Mouse (Mus musculus) liver (tissue): ENCODE data around the gene Alb.
A peak's percentile ranks its signal among the peaks of the same experiment; 100 is the strongest.

ENCODE experiments used
- DNase-seq: peaks from one replicate; pipeline ENCODE4 v3.0.0-alpha.2; 2020; ENCODE audit warnings: mixed read lengths

Alb gene

DNA sequence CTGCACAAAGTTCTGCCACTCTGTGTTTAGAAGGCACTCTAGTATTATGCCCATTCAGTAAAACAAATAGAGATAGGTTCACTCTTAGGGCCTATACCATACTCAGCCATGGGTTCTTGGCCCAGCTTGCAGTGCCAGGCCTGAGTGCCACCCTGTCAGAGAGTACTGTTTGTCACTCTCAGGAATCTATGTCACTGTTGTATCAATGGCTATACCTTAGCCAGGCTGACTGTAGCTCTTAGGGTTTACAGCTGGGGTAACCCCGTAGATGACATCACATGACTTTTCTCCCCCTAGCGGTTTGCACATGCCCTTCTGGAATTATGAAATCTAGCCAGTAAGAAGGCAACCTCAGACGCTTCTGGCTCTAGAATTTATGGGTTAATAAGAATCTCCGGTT is 33.6 kb downstream of the Alb start:
- DNase-seq: peak; percentile 21

DNA sequence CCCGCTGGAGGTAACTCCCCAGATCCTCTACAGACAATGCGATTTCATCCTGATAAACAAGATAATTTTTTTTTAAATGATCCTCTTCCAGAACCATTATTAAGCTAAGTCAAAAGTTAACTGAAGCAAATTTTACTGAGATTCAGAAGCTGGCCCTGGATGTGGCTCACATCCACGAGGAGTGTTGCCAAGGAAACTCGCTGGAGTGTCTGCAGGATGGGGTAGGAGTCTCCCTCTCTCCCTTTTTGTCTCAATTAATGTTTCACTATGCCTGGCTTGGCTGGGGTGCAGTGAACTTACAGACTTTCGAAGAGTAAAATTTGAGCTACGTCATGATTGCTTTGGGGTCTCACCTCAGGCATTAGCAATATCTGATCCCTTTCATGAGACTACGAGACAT is 38.8 kb downstream of the Alb start:
- no peak for DNase-seq

DNA sequence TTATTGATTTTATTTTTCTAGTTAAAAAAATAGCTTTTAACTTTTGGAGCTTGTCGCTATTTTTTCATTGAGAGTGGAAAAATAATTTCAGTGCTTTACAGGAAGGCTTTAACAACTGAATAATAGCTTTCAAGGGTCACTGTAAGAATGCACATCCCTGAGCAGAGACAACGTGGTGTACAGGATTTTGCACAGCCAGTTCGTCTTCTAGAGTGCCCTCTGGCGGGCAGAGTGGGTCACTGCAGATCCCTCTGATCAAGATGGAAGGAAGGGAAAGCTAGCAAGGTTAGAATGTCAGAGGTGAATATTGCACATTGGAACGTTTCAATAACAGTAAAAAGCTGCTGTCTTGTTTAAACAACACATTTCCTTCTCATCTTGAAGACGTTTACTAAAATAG is 40.0 kb downstream of the Alb start:
- DNase-seq: peak; percentile 64

DNA sequence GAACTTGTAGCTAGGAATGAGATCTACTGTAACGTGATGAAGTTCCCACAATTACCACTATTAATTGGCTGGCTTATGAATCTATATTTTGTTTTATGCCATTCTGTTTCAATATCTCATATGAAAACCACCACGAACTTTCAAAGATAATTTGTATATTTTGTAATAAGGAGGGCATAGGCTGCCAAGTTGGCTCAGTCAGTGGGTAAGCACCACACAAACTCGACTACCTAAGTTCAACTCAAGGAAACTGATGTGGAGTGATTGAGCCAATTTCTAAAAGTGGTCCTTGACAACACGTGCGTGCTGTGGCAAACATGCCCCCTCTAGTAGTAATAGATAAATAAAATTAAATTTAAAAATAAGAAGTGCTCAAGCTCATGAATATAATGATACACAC is 41.1 kb downstream of the Alb start:
- DNase-seq: no peak

DNA sequence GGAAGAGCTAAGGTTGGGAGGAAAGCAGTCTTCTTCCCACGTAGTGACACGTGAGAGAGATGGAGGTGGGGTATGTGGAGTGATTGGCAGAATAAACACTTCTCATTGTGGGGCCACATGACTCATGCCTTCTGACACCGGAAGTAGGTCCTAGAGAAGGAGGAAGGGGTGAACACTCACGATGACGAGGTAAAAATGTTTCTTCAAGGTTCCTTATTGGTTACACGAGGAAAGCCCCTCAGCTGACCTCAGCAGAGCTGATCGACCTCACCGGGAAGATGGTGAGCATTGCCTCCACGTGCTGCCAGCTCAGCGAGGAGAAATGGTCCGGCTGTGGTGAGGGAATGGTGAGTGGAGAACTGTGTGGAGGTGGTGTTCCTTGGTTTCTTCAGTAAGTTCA is 44.0 kb downstream of the Alb start:
- DNase-seq: no peak

DNA sequence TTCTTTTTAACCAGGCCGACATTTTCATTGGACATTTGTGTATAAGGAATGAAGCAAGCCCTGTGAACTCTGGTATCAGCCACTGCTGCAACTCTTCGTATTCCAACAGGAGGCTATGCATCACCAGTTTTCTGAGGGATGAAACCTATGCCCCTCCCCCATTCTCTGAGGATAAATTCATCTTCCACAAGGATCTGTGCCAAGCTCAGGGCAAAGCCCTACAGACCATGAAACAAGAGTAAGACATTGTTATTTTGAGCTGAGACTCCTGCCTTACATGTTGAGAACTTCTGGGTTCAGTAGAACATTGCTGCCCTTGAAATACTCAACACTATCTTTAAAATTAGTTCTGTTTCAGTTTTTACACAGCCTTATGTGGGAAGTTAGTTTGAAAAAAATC is 45.8 kb downstream of the Alb start:
- DNase-seq: no peak

DNA sequence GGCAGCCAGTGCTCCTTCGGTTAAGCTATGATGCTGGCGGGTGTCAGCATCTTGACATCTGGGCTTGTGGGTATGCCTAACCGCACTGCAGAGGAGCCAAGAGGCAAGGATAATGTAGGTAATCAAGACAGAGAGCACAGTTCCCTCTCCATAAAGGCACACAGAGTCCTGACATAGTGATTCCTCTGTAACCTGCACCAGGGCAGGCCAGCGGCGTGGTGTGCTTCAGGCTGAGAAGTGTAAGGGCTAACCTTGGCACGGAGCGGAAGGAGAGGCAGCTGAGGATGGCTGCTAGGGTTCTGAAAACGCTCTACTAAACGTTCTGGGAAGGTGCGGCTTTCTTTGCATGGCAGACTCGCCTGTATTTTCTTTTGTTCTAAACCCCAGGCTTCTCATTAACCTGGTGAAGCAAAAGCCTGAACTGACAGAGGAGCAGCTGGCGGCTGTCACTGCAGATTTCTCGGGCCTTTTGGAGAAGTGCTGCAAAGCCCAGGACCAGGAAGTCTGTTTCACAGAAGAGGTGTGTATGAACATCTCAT is 46.8 kb downstream of the Alb start:
- no peak for DNase-seq

DNA sequence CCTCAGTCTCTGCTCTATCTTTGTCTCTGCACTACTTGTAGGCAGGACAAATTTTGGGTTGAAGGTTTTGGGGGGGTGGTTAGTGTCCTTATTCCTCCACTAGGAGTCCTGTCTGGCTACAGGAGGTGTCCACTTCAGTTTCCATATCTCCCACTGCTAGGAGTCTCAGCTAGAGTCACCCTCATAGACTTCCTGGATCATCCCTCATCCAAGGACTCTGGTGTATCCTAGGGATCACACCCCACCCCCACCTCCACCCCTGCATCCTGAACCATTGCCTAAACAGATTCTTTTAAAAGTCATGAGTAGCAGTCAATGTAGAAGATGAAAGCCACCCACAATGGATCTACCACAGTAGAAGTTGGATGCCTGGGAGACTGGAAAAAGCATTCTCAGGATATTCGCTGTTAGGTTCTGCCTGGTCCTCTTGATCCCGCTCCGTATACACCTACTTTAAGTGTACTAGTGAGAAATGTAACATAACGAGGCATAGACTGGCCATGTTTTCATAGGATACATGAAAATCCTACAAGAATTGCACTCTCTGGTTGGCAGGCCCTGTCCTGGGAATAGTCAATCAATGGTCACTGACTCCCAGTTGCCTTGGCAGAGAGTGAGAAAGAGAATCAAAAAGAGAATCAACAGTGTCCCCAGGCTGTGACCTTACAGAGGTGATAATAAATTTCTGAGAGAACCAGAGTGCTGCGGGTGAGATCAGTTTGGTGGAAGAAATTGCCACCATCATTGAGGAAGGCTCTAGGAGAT is 49.3 kb downstream of the Alb start:
- no peak for DNase-seq

DNA sequence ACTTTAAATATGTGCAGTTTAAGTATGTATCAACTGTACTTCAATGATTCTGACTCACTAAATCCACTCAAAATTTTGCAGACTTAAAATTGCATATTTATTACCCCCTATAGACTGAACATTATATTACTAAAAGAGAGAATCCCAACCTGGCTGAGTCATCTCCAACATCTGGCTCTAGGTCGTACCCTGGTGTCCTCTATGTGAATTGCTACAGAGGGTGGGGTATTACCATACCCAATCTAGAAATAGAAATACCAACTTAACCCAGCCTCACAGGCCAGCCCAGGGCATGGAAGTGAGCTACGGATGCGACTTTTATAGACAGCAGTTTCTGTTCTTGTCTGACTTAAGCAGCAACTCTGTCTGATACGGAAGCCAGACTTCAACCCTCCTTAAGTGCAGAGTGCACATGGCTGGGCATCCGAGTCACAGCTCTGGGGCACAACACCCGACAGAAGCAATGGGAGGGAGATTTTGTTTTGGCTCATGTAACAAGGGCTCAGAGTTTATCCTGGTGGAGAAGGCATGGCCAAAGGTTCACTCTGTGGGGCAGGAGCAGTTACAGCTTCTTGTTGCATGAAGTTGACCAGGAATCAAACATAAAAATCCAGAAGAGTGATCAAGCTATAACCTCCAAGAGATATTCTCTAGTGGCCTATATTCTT is 51.7 kb downstream of the Alb start:
- DNase-seq: no peak

DNA sequence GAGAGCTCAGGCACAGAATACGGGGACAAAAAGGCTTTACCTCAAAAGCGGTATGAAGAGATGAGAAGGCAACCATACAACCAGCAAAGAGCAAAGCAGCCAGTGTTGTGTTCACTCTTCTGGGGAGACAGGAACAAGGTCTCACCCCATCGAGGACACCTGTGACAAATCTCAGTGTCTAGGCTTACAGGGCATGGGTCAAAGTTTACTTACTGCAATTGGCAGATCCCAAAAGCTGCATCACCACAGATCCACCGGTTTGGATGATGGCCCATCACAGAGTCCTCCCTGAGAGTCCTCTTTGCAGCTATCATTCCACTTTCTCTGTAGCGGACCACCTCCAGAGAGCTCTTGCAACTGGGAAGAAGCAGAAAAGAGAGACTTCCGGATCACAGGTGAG is 54.9 kb downstream of the Alb start:
- DNase-seq: no peak

DNA sequence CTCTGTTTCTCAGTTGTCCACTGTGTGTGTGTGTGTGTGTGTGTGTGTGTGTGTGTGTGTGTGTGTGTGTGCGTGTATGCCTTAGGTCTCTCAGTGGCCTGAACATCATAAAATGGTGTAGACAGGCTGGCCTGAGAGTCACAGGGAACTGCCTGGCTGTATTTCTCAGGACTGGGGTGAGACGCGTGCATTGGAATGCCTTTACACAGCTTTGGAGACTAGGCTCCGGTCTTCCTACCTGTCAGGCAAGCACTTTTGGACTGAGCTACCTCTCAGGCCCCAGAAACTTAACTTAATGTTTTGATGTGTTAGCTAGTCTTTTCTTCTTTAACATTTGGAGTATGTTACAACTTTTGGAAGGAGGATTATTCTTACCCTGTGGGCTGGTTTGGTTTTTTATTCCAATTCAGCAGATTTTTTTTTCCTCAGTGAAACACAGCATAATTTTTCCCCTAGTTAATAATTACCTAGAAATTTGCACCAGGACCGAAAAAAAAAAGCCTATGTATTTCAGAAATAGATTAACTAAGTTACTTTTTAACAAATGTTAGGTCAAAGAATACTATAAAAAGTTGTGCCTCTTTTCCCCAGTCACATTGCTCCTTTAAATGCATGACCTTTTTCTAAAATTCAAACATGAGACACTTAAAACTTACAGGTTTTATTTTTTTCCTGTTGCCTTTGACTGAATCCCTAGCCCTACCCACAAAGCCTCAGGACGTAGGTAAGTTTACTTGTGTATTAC is 57.8 kb downstream of the Alb start, which contains the start of gene Afm:
Gene Afm (plus strand): TSS at position 577 of the 745 bp plus-strand sequence.
- no peak for DNase-seq
